Mouse (Mus musculus) erythroid progenitor cell, adult 5-6 weeks (primary cell): ENCODE data around the gene Lmntd2. TPM values are rescaled to one million over a fixed set of nuclear protein-coding genes. Genes with fewer than 3 reads are reported as not detected.
"Not testable (repeated sequence)": the region's sequence is repeated elsewhere in the genome, so short reads cannot be mapped to it uniquely, and the experiment has no call there.

Experiments
- ATAC-seq: replicated peaks from 2 replicates; pipeline ENCODE4 v1.8.0; 2016; ENCODE audit warnings: moderate number of reproducible peaks, mild to moderate bottlenecking, moderate TSS enrichment, inconsistent platforms; ENCODE audit not compliant: poor library complexity, low FRiP score, severe bottlenecking
- total RNA-seq, 2 experiments: library from RNA; stranded (forward) in 1 of 2; stranded (reverse) in 1 of 2; fragments of 150-400 nt in 1 of 2; fragments of 186-747, 209-891 nt in 1 of 2; gene quantifications; 2 replicates each; pipeline versions ENCODE4 v1.2.3 to v1.2.4; 2015 to 2017; ENCODE audit warnings: low replicate concordance in 2 of 2

Lmntd2 gene
- total RNA-seq (2015; ENCODE audit: low replicate concordance), result 1.8 TPM in 1 of 2 replicates, not detected in the other
- 2.2 TPM in 1 of 2 replicates, not detected in the other for total RNA-seq (2017; ENCODE audit: low replicate concordance)

DNA sequence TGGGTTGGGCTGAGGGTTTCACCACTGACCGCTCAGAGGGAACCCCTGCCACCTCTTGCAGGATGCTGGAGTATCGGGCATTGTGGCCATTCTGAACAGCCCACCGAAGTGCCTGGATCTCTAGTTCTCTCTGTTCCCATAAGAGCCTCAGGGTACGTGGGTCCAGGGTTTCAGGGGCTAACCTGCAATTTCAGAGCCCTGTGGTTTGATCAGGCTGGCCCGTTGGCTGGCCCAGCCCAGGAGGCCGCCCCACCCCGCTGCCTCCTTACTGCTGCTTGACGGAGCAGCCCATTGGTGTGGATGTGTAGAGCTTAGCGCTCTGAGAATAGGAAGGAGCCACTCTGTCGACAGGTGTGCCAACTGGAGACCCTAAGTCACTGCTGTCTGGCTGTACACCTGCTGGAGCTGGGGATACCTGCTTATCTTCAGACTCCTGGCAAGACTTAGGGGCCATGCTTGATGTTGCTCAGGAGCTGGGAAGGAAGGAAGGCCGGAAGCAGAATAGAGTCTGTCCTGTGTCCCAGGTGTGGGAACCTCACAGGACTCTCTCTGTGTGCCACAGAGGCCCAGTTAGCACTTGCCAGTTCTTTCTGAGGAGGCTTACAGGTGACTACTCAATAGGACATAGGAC is at the start of gene Lmntd2:
TSS of gene Lmntd2 (minus strand) at position 476 of the 631 bp plus-strand sequence.
- ATAC-seq, result no peak

DNA sequence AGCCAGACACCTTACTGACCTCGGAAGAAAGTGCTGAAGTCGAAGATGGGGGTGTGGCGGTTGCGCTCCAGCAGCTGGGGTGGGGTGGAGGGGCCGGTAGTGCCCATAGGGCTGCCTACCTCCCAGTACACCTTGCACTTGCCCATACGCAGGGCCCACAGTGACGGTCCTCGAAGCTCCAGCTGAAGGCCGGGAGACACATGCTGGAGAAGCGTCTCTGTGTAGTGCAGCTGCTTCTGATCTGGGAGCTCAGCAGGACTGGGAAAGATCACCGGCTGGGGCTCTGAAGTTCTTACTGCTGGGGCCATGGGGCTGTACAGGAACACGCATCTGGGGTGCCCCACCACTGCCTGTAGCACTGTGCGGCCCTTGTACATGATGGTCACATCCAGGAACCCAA is 49.8 kb upstream of the Lmntd2 start:
- ATAC-seq, result no peak

DNA sequence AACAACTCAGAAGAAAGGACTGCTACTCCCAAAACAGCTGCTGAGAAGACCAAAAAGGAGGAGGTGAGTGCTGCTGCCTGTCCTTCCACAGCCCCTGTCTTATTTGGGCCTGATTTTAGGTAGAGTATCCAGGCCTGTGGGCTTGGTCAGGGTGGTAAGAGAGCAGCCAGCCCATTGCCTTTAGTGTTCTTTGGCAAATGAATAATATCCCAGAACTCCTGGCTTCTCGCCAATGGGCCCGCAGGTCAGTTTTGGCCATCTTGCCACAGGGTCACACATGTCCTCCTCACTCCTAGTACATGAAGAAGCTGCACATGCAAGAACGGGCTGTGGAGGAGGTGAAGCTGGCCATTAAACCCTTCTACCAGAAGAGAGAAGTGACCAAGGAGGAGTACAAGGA is 47.6 kb upstream of the Lmntd2 start:
- ATAC-seq, result no peak

DNA sequence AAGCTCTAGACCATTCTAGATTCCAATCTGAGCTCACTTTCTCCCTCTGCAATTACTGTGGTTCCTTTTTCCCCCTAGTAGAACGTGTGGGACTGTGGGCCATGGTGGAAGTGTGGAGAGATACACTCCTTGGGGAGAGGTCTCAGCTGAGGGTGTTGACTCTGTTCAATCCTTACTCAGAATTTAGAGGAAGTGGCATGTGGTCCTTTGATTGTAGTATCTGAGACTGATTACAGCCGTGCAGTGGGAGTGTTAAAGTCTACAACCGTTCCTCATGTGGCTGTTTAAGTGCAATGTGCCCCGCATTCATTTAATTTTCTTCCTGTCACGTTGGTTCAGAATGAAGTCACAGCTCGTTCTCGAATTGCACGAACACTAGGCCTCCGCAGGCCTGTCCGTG is 42.3 kb upstream of the Lmntd2 start:
- no peak for ATAC-seq

DNA sequence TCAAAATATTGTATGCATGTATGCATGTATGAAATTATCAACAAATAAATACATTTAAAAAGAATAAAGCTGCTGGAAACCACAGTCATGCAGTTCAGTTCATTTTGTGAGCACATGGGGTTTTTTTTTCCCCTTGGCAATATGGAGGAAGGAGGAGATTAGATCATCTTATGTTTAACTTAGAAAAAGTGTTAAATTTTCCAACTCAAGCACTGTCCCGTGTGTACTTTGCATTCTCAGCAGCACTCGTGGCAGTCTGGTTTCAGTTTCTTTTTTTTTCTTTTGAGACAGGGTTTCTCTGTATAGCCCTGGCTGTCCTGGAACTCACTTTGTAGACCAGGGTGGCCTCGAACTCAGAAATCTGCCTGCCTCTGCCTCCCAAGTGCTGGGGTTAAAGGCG is 36.6 kb upstream of the Lmntd2 start:
- ATAC-seq, result not testable (repeated sequence)

DNA sequence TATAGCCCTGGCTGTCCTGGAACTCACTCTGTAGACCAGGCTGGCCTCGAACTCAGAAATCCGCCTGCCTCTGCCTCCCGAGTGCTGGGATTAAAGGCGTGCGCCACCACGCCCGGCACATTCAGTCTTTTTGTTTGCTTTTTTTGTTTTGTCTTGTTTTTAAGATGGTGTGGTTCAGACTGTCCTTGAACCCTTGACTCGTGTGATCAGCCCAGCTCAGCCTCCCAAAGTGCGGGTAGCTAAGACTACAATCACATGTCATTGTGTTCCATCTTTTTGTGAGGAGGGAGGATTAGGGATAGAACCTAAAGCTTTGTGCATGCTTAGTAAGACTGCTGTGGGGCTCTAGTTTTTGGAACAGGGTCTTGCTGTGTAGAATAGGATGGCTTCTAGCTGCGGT is 17.7 kb upstream of the Lmntd2 start:
- no peak for ATAC-seq

DNA sequence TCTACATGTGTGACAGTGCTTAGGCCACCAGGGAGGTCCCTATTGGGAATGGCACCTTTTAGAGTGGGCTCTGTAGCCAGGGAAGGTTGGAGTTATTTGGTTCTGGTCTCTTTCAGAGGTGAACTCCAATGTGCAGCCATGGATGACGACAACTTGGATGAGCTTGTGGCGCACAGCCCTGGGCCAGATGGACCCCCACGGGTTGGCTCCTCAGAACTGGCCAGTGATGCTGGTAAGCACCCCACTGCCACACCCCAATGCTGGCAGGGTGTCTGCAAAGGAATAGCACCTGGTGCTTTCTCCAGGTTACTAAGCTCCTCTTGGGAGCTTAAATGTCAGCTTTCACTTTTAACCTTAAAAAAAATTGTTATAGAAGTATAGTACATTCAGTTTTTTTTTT is 17.2 kb upstream of the Lmntd2 start:
- no peak for ATAC-seq

DNA sequence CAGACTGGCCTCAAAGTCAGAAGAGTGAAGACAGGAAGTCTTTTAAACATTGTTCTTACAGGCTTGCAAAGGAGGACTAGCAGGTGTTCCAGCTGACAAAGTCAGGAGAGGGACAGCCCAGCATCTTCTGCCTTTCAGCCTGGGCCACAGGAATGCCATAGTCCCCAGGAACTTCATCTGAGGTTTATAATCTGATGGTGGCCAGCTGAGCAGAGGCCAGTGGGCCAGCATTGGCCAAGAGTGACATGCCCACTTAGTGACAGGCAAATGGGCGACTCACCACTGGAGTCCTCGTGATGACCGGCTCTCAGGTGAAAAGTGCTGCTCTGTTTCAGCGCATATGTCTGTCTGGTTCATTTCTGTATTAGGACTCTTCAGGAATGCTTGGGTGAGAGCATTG is 16.7 kb upstream of the Lmntd2 start:
- ATAC-seq, result no peak

DNA sequence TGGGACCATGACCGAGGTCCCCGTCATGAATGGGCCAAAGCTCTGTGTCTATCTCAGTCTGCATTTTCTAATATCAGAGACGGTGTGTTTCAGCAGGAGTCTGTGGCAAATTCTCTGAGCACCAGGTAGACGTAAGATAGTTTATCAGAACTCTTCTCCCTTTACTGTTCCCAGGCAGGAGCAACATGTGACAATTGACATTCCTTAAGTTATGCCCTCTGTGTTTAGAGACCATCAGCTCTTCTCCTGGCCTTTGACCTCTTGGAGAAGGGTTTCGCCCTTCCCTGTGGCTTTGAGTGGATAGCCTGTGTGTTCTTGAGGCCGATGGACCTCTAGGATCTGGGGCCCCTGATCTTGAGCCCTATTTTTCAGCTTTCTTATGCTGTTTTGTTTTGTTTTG is 15.8 kb upstream of the Lmntd2 start:
- no peak for ATAC-seq

DNA sequence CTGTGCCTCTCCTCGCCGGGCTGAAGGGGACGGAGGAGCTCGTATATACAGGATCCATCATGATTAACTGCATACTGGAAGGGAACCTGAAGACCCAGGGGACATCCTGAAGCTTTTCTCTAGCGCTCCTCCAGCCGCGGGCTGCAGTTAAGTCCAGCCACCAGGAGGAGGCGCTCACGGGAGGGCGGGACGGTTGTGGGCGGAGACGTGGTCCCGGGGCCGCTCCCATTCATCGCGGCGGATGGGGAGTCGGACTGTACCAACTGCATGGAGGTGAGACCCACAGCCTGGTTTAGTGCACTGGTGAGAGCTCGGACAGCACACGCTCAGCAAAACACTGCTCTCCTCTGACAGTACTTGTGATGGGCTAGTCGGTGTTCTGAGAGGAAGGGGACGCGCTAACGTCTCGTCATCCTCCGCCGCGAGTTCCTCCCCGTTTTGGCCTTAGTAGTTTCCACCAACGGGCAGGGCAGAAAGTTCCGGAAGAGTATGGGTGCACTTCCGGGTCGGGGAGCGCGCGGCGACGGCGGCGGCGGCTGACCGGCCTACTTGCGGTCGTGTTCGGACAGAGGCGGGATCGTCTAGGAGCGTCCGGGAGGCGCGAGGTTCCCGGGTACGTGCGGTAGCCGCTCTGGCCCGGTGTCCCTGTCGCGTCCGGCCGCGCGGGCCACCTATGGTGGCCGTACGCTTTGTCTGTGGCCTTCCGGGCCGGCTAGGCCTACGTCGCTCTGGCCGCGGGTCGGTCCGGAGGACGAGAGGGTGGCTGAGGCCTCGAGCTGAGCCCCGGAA is 14.6 kb upstream of the Lmntd2 start, which contains the start of gene Phrf1:
TSS of gene Phrf1 (plus strand) at position 506 of the 789 bp plus-strand sequence.
- ATAC-seq, result peak; percentile 94

DNA sequence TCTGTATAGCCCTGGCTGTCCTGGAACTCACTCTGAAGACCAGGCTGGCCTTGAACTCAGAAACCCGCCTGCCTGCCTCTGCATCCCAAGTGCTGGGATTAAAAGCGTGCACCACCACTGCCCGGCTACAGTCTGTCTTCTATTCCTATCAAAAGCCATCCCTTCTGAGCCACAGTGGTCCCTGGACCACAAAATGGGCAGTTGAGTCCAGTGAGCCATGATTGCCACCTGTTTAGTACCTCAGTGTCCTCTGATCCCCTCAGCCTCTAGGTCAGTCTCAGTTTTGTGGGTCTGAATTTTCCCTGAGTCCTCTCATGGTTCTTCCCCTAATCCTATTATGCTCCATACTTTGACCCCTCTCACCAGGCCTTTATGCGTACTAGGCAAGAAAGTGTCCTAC is 13.9 kb upstream of the Lmntd2 start:
- 0 out of 2 replicates have a peak, but pooled peaks have one; percentile 1 for ATAC-seq

DNA sequence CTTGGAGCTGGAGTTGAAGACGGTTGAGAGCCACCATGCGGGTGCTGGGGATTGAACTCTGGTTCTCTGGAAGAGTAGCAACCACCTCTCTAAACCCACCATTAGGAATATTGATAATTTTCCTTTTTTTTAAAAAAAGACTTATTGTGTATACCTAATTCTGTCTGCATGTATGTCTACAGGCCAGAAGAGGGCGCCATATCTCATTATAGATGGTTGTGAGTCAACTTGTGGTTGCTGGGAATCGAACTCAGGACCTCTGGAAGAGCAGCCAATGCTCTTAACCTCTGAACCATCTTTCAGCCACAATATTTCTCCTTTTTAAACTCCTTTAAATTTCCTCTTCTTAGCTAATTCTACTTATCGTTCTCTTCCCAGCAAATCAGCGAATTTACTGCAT is 12.7 kb upstream of the Lmntd2 start:
- ATAC-seq, result no peak

DNA sequence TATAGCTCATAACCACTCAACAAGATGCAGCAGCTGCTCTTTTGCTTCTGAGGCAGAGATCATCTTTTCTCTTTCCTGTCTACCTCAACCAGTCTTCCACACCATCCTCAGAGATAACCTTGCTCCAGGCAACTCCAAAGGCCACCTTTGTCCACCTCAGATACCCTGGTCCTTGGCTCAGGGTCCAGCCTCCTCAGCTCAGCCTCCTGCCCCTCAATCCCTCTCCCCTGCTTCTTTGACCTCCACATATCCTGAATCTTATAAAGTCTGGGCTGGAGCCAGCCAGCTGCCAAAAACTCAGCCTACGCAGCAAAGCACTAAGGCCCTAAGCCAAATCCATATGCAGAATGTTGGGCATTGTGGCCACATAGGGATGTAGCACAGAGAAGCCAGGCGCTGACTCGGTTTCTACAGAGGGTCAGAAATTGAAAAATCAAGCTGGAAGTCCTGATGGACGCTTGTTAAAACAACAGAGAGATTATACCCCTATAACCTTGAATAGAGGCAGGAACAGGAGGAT is 8.9 kb upstream of the Lmntd2 start:
- ATAC-seq, result no peak

DNA sequence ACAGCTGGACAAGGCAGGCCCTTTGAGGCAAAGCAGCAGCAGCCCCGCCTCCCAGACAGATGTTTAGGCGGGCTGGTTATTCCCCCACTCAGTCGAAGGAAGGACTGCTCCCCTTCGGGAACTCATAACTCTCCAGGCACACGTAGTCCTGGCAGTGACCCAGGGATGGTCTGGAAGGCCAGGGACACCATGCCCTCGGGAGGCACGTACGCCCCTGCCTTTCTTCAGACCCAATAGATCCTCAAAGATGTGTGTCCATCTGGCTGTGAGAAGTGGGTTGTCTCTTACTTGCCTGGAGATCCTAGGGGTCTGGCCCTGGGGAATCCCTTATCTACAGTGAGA is 8.2 kb upstream of the Lmntd2 start:
- ATAC-seq, result no peak

DNA sequence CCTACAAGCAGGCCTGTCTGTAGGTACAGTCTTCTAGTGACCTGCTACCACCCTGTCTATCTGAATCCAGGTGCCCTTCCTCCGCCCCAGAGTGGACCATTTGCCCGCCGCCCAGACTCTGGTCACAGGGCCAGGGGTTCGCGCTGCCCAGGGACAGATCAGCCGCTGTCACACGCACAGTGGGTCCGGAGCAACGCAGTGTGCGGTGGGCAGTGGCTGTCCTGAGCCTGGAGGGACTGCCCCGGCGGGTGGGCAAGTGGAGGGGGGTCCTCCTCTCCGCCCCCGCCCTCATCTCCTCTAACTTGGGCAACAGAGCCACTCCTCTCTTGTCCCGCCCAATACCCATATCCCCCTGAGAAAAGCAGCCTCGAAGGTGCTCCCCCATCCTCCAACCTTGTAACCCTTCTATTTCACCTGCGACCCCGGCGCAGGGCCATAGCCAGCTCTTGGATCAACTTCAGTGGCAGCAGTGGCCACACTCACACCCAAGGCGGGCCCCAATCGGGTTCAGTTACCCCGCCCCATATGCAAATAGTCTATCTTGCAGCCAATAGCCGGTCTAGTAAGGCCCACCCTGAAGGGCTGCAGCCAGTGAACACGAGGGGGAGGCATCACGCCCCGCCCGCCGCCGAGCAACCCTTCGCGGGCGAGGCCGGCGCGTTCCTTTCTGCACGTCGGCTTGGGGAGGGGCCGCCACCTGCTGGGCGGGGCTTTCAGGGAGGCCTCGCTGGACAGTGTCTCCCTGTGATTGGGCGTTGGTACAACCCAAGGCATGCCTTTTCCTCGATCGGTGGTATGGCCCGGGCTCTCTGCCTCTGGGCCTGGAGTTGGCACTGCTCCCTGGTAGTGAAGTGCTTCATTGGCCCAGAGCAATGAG is 7.6 kb upstream of the Lmntd2 start:
- peak; percentile 87 for ATAC-seq

DNA sequence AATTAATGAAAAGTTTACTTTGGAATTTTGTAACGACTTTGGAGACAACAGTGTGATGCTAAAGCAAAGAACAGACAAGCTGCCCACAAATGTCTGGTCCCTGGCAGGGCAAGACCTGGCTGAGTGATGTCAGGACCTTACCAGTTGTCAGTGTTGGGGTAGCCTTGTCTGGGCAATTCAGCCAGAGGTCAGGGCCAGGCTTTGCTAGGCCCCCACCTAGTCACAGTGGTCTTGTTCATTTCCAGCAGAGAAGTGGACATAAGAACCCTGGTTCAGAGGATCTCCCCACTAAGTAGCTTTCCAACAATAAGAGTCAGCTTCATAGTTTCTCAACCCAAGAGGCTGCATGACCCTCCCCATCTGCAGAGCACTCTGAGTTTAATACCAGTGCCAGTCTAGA is 6.5 kb upstream of the Lmntd2 start:
- ATAC-seq, result no peak

DNA sequence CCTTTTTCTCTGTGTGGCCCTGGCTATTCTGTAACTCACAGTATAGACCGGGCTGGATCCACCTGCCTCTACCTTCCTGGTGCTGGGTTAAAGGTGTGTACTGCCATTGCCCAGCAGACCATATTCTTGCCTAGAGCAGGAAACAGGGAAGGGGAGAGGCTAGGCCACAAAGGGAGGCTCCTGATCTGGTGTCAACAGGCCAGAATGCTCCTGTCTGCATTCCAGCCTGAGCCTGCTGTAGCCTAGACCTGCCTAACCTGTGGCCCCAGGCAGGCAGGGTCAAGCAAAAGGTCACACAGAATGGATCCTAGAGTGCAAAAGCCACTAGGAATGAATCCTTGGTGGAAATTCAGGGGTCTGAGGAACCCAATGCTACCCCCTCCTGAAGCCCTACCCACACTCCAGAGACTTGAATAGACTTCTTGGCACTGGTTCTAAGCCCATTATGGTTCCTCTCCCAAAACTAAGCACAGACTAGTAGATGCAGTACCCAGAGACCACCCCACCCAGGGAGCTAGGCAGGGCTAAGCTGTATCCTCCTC is 5.7 kb upstream of the Lmntd2 start:
- ATAC-seq, result no peak

DNA sequence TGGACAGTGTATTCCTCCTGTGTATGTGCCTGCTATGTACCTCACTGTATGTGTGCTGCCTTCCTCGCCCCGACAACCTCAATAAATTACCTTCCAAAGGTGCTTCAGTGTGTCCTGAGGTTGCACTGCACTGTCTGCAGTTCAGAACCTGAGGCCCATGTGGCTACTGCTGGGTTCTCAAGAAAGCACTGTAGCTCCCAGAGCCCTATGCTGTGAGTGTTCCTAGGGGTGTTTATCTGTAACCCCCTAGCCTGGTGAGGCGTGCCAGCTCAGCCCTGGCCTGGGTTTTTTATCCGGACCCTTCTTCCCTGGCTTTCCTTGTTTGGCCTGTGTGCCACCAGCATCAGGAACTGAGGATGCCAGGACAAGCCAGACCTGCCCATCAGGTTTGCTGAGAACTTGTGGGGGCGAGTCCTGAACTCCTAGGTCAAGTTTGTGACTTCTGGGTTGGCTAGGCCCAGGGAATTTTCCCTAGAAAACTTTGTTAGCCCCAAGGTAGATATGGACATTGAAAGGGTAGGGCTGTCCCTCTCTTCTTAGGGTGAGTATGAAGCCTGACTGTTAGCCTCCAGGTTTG is 4.8 kb upstream of the Lmntd2 start:
- ATAC-seq, result no peak

DNA sequence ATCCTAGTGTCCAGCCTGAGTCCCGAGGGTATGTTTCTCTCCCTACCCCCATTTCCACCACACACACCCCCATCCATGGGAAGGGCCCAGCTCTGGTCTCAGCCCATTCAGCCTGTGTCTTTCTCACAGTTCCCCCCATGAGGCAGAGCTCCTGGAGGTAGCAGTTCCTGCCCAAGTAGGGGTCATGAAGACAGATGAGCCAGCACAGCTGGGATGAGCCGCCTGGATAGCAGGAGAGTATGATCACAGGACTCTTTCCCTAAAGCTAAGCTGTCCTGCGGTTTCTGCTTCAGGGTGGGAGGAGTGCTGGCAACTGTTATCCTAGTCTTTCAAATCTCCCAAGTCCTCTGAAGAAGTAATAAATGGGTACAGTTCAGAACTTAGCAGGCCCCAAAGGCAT is 4.3 kb upstream of the Lmntd2 start:
- ATAC-seq, result no peak
